Mouse (Mus musculus): ENCODE measurements around the gene BC030867.

The BC030867 gene

GRCm38 (mm10) chr11:102249351-102250090, 839 bp downstream of the BC030867 start:
- CTCF ChIA-PET = no interaction called here

- CTCF ChIA-PET = no interaction called here
These were observed 8.8 kb downstream of the BC030867 start for GRCm38 (mm10) chr11:102257514-102257913.

GRCm38 (mm10) chr11:102258095-102258494, 9.4 kb downstream of the BC030867 start:
- CTCF ChIA-PET = interaction anchor here (0.7 kb wide), 1 partner anchor 27 kb away, joined by 15 read pairs; no protein-coding TSS in a partner anchor

DNA sequence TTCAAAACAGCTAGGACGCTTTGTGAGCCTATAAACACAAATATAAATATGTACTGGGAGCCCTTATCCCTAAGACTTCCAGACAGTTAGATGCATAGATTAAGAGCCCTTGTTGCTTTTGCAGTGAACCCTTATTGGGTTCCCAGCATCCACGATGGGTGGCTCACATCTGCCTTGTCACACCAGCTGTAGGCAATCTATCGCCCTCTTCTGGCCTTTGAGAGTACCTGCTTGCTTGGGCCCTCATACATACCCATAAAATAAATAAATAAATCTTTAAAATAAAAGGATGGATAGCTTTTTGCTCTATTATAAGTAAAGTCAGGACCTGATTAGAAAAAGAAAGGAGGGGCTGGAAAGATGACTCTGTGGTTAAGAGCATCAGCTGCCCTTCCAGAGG, 9.8 kb downstream of the BC030867 start:
- CTCF ChIA-PET = interaction anchor here (0.7 kb wide), 1 partner anchor 27 kb away, joined by 15 read pairs; no protein-coding TSS in a partner anchor

DNA sequence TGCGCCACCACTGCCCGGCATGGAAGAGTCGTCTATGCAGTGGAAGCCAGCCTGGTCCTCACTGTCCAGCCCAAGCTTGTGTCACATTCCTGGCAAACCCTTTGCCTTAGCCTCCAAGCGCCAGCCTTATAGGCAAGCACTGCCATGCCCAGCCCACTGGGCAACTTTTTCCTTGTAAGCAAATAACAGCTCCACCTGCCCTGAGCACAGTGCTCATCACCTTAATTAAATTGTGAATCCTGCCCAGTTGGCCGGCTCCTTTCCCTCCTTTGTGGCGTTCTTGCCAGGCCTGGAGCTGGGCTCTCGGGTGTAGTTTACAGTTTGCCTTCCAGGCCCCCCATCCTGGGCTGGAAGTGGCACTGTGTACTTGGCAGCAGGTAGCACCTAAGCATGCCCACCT, 14.5 kb downstream of the BC030867 start:
- CTCF ChIA-PET = no interaction called here

DNA sequence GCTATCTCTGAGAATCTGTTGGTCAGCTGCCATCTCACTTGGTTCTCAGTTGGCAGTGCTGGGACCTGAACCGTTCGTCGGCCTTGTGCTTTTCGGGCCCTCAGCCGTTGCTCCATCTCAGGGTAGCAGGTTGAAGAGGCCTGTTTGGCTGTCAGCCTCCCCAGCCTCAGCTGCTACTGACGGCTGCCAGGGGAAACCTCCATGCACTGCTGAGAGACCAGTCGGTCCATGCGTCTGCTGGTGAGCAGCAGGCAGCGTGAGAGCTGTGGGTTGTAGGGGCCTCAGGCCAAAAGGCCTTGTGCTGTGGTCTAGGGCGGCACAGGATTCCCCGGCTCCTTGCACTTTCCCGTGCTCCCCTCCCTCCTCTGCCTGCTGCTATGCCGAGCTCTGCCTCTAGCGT, 17.1 kb downstream of the BC030867 start:
- CTCF ChIA-PET = no interaction called here

- CTCF ChIA-PET = interaction anchor here (0.7 kb wide), 1 partner anchor 19 kb away, joined by 3 read pairs; no protein-coding TSS in a partner anchor
These were observed 18.1 kb downstream of the BC030867 start for GRCm38 (mm10) chr11:102266631-102267355.

- CTCF ChIA-PET = no interaction called here
These were observed 18.8 kb downstream of the BC030867 start for GRCm38 (mm10) chr11:102267480-102267879.

DNA sequence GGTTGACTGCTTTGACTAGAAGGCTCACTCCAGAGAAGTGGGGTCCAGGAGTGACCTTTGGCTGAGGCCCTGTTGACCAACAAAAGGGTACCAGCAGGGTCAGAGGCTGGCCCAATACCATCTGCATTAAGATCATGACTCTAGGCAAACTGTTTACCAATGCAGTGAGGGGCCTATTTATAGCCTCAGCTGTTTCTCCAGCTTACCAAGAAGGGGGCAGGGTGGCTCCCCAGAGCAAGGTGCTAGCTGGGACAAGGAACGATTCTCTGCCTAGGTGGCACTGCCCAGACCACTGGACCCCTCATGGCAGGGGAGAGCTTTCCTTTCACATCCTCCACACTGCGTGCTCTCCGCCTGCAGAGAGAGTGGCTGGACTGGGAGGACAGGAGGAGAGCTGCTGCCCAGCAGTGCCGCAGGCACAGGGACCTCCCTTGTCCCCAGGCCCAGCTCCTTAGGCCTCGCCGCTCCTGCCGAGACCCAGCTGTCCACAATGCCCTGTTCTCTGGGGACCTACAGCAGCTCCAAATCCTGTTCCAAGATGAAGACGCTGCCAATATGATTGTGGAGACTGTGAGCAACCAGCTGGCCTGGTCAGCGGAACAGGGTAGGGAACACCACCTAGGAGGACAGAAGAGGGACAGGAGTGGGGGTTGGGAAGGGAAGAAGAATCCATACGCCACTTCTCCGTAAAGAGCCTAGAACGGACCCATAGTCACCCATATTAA, 20.0 kb downstream of the BC030867 start, which contains the start of gene Asb16:
Gene Asb16, plus strand, starts transcription at position 224 of the 725 bp plus-strand sequence.
- CTCF ChIA-PET = no interaction called here

- CTCF ChIA-PET = interaction anchor here (1.1 kb wide), 1 partner anchor 156 kb away, joined by 4 read pairs; no protein-coding TSS in a partner anchor
These were observed 27.8 kb downstream of the BC030867 start for GRCm38 (mm10) chr11:102276411-102276915.

DNA sequence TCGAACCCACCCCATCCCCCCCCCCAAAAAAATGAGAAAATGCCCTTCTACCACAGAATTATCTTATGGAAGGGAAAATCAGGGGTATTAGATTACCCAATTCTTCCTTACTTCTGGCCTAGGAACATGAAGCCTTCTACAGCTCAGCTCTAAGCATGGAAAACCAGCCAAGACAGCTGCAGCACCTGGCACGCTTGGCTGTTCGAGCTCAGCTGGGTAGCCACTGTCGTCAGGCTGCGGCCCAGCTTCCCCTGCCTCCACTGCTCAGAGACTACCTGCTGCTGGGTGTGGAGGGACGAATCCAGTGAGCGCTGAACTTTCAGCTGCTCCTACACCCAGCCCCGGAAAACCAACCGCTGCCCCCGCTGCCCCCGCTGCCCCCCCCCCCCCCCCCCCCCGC, 29.1 kb downstream of the BC030867 start:
- CTCF ChIA-PET = interaction anchor here (0.6 kb wide), 2 partner anchors 22 to 1084 kb away, joined by 3 to 5 read pairs; no protein-coding TSS in a partner anchor

DNA sequence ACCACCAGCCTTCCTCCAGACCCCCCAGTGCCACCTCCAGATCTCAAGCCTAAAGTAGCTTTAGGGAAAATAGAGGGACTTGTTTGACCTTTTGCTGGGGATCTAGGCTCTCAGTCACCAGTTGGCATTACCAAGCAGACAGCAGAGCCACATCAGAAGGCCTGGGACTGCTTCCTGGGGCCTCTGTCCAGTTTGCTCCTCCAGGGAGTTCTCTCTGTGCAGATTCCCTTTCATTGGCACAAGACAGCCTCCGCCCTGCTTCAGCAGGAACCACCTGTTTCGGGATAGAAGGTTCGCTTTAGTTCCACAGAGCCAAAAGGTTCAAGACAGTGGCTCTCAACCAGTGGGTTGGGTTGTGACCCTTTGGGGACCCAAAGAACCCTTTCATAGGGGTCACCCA, 30.9 kb downstream of the BC030867 start:
- CTCF ChIA-PET = interaction anchor here (0.5 to 0.6 kb wide), 2 partner anchors 98 to 1656 kb away, joined by 6 to 12 read pairs; no protein-coding TSS in a partner anchor

- CTCF ChIA-PET = interaction anchor here (0.6 kb wide), 3 partner anchors 25 to 730 kb away, joined by 3 to 12 read pairs (median 4); no protein-coding TSS in a partner anchor
These were observed 31.6 kb downstream of the BC030867 start for GRCm38 (mm10) chr11:102280267-102280666.

- CTCF ChIA-PET = interaction anchor here (0.7 kb wide), 1 partner anchor 36 kb away, joined by 5 read pairs; no protein-coding TSS in a partner anchor
These were observed 35.2 kb downstream of the BC030867 start for GRCm38 (mm10) chr11:102283922-102284321.

GRCm38 (mm10) chr11:102284501-102285094, 35.9 kb downstream of the BC030867 start, which contains the start of gene Tmub2:
Gene Tmub2, plus strand, starts transcription at chr11:102284931.
- CTCF ChIA-PET = interaction anchor here (0.7 kb wide), 1 partner anchor 327 kb away, joined by 3 read pairs; no protein-coding TSS in a partner anchor

DNA sequence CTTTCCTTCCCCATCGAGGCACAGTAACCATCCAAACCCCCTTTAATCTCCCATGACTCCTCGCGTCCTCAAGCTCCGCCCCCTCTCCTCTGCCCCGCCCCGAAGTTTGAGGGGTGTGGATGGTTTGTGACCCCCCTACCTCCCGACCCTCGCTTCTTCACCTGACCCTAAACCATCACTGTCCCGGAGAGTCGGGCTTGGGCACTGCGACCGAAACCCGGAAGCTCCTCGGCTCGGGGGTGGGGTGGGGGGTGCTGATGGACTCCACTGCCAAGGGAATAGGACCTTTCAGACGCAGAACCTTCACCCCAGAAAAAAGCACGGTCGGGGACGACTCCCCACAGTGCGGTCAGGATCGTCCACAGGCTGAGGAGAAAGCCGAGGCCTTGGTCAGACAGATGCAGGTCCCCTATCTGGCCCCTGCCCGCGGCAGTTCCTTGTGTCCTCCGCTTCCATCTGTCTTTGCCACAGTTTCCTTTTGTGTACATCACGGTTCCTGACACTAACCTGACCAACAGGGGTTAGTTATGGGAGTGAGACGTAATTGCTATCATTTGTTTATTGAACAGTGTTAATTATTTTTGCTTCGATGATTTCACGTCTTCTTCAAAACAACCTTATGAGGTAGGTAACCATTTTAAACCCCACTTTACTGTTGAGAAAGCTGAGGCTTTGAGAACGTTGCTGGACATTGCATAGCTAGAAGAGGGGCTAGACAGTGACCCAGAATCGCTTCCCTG, 36.6 kb downstream of the BC030867 start:
- CTCF ChIA-PET = interaction anchor here (0.5 to 0.8 kb wide), 4 partner anchors 18 to 327 kb away, joined by 3 to 15 read pairs (median 4); no protein-coding TSS in a partner anchor

DNA sequence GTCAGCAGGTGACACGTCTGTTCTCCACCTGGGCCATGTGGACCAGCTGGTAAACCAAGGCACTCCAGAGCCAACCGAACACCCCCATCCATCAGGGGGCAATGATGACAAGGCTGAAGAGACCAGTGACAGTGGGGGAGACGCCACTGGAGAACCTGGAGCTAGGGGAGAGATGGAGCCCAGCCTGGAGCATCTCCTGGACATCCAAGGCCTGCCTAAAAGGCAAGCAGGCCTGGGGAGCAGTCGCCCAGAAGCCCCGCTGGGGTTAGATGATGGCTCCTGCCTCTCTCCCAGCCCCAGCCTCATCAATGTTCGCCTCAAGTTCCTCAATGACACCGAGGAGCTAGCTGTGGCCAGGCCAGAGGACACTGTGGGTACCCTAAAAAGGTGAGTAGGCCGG, 38.8 kb downstream of the BC030867 start:
- CTCF ChIA-PET = interaction anchor here (1.0 kb wide), 1 partner anchor 8 kb away, joined by 3 read pairs; no protein-coding TSS in a partner anchor

- CTCF ChIA-PET = no interaction called here
These were observed 39.5 kb downstream of the BC030867 start for GRCm38 (mm10) chr11:102288027-102288804.

GRCm38 (mm10) chr11:102288913-102289312, 40.2 kb downstream of the BC030867 start:
- CTCF ChIA-PET = no interaction called here
